Mouse (Mus musculus) cerebellum, adult 8-10 months (tissue): Measurements from ENCODE around the gene Gm26727.
"Not testable (repeated sequence)": the region's sequence is repeated elsewhere in the genome, so short reads cannot be mapped to it uniquely, and the experiment has no call there.

ENCODE experiments used
- DNase-seq: peaks from one replicate; pipeline ENCODE4 v3.0.0; 2022

Gm26727 gene

GRCm38 (mm10) chr2:67433081-67433480, at the start of gene Gm26727:
Gene Gm26727 (minus strand): TSS chr2:67433181.
- no peak for DNase-seq

- DNase-seq = no peak
Measured at GRCm38 (mm10) chr2:67481051-67481450, 48.1 kb upstream of the Gm26727 start.

DNA sequence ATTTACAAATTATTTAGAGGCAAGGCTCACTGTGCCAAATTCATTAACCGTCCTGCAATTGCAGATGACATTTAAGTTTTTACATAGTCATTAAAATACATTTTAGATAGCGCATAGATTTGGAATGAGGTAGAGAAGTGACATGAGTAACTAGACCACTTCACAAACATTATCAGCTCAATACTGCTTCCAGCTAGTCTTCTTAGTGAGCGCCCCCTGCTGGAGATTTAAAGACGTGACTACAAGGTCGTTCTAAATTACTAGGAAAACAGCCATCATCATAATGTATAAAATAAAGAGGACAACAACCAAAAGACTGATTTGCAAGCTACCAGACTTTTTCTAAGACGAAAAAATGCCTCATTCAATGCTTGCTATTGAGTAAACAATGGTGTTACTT, 44.8 kb upstream of the Gm26727 start:
- peak; percentile 10 for DNase-seq

DNA sequence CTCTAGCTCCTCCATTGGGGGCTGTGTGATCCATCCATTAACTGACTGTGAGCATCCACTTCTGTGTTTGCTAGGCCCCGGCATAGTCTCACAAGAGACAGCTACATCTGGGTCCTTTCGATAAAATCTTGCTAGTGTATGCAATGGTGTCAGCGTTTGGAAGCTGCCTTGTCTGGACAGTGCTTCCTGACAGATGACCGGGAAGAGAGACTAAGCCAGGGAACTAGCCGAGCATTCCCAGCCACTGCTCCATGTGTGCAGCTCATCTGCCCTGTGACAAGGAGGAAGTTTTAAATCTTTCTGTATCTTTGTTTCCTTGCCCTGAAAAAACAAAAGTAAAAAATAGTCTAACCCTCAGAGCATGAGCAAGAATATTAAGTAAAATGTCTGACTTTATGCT, 37.0 kb upstream of the Gm26727 start:
- DNase-seq = not testable (repeated sequence)

DNA sequence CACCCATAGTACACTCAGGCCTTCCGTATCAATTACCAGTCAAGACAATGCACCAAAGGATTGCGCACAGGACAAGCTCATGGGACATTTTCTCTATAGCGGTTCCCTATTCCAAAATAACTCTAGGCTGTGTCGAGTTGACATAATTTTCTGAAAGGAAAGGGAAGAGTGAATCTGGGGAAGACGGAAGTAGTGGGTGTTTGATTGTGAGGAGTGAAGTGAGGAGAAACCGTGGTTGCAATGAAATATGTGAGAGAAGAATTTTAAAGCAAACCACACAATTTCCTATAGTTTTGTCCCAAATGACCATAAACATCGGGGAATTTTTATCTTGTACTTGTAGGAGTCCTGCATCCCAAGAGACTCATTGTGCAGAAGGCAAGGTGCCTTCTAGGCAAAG, 34.1 kb upstream of the Gm26727 start:
- no peak for DNase-seq

DNA sequence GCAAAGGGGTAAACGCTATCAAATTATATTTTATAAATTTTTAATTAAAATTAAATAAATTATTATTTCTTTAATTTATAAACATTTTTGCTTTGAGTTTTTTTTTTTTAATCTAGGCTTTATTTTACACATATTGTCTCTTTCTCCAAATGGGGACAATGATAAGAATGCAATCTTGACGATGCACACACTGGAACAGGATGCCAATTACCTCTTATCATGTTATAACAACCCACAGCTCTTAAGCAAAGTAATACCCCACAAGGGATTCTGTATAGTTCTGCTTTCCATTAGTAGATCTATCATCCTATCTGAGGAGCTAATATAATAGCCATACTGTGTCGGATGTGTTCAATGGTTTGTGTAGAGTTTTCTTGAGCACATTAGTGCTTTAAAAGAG, 27.9 kb upstream of the Gm26727 start:
- DNase-seq = no peak

DNA sequence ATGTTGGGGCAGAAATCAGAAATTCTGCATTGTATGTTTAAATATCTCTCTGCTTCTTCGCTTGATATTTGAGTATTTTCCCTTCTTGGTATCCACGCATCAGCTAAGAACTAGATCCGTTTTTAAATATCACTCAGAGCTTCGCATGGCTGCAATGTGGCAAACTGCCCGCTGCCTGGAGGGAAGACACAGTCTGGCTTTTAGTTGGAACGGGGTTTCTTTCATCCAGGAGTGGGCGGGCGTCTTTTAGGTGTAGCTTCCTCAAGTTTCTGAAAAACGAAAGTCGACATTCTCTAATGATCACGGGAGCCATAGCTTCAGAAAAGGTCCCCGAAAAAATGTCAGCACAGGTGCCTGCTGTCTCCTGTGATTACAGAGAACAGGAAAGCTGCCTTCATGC, 14.2 kb upstream of the Gm26727 start:
- DNase-seq = no peak

DNA sequence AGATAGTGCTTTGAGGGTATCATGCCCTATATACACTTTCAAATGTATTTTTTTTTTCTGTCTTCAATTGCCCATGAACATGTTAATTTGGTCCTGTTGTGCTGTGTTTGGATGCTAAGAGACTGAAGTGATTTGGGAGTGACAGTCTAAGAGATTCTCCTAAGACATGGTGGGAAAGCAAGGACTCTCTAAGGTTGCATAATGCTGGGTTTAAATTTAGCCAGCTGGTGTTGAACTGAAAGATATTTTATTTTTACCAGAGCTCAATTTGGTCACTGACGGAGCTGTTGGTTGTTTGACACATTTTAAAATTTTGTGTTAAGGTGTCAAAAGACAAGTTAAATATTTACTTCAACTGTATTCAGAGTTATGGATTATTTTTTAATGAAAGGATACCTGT, 13.8 kb upstream of the Gm26727 start:
- no peak for DNase-seq

- no peak for DNase-seq
Measured at GRCm38 (mm10) chr2:67445780-67446179, 12.8 kb upstream of the Gm26727 start, which contains the start of gene Xirp2. Gene Xirp2 (plus strand): TSS chr2:67446002.

- no peak for DNase-seq
Measured at GRCm38 (mm10) chr2:67438309-67438708, 5.3 kb upstream of the Gm26727 start.

DNA sequence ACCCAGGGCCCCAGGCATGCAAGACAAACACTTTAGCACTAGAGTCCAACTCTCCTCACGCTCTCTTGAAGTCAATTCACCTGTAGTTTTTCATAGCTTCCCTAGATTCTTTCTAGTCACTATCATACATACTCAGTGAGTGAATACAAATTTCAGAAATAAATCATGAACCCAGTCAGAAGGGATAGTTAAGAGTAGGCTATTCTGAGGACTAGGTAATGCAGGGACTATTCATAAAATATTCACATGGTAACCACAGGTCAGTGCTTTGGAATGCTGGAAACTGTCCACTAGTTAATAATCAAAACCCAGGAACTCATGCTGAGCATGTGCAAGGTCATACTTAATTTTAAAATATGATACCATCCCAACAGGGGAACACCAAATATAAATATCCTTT, 10.2 kb downstream of the Gm26727 start:
- DNase-seq = no peak

- DNase-seq = no peak
Measured at GRCm38 (mm10) chr2:67420853-67421252, 12.1 kb downstream of the Gm26727 start.

DNA sequence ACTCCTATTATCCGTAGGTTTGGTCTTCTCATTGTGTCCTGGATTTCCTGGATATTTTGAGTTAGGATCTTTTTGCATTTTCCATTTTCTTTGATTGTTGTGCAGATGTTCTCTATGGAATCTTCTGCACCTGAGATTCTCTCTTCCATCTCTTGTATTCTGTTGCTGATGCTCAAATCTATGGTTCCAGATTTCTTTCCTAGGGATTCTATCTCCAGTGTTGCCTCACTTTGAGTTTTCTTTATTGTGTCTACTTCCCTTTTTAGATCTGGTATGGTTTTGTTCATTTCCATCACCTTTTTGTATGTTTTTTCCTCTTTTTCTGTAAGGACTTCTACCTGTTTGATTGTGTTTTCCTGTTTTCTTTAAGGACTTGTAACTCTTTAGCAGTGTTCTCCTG, 19.6 kb downstream of the Gm26727 start, which contains the start of gene Gm21830:
Gene Gm21830 (plus strand): TSS at position 301 of the 400 bp plus-strand sequence.
- not testable (repeated sequence) for DNase-seq
